ENCODE assay signal across 8 mouse cellular contexts in the genomic region with DNA sequence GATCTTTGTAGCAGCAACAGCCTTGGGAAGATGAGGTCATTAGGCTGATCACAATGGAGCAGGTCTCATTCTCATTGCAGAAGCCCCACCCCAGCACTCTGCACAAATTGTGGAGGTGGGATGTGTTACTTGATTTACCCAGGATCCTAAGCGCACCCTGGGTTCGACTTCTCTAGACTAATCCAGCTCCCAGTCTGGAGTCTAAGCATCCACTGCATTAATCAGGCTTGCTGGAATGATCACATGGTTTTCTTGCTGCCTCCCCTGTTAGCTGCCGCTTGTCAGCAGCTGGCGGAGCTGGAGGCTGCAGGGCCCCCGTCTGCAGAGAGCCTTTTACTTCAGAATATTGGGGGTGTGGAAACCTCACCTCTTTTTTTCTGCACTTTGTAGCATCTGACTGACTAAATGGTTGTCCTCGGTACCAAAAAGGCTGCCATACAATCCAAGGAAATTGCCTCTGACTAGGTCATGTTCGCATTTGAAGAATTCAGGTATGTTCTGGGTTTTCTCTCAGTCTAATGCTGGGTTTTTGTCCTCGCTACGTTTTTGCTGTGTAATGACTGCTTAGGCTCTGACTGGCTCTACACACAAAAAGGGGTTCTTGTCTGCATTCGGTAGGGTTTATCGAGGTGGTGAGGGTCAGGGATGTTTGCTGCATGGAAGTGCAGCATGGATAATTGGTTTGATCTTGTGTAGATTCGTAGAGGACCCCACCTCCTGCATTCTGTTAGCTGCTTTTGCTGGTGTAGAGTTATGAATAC. TPM values are rescaled to one million over a fixed set of nuclear protein-coding genes. Genes with fewer than 3 reads are reported as not detected.
DNase-seq lines count a peak whose midpoint lies in the region; ATAC-seq and TF ChIP-seq lines count a peak whose summit lies in the region.

No protein-coding gene starts in this region.

- TF ChIP-seq CTCF in midbrain, postnatal 0 days (IDR thresholded peaks at IDR 0.05) = no peak

- peak overlapping the region; percentile 52 for H3K4me2 ChIP-seq in hindbrain, embryonic 15.5 days
- peak overlapping the region; percentile 51 for H3K4me2 ChIP-seq in midbrain, postnatal 0 days (ENCODE audit: low read depth, low read length, poor library complexity, severe bottlenecking)

- WGBS in hindbrain, embryonic 15.5 days = 20% methylated on average over 12 of the region's 12 CpGs
- 10% methylated on average over 12 of the region's 12 CpGs for WGBS in midbrain, postnatal 0 days

- peak; percentile 86 for ATAC-seq in hindbrain, embryonic 15.5 days (ENCODE audit: low FRiP score, low read depth)
- ATAC-seq in midbrain, postnatal 0 days (ENCODE audit: low FRiP score) = peak; percentile 90

- peaks cover 69% of the 10 kb centered on the region for H3K4me1 ChIP-seq in hindbrain, embryonic 15.5 days (replicated peaks)
- peaks cover 22% of the 10 kb centered on the region for H3K4me1 ChIP-seq in midbrain, postnatal 0 days (ENCODE audit: insufficient read depth, low read length)

- H3K9me3 ChIP-seq in hindbrain, embryonic 15.5 days = no peaks in the 10 kb centered on the region
- H3K9me3 ChIP-seq in midbrain, postnatal 0 days (ENCODE audit: low read length) = no peaks in the 10 kb centered on the region

- H3K4me3 ChIP-seq in hindbrain, embryonic 15.5 days = peak overlapping the region; percentile 40
- H3K4me3 ChIP-seq in midbrain, postnatal 0 days (ENCODE audit: low read depth, low read length) = peak overlapping the region; percentile 48

- H3K27me3 ChIP-seq in hindbrain, embryonic 15.5 days = no peaks in the 10 kb centered on the region
- H3K27me3 ChIP-seq in midbrain, postnatal 0 days (ENCODE audit: insufficient read depth, low read length) = no peaks in the 10 kb centered on the region

- no peaks in the 10 kb centered on the region for H3K36me3 ChIP-seq in hindbrain, embryonic 15.5 days
- no peaks in the 10 kb centered on the region for H3K36me3 ChIP-seq in midbrain, postnatal 0 days (ENCODE audit: insufficient read depth, low read length)

- H3K27ac ChIP-seq in hindbrain, embryonic 15.5 days (replicated peaks) = peak overlapping the region; percentile 85
- H3K27ac ChIP-seq in midbrain, postnatal 0 days (ENCODE audit: low read depth, low read length) = peak overlapping the region; percentile 87

- peak overlapping the region; percentile 47 for H3K9ac ChIP-seq in hindbrain, embryonic 15.5 days
- peak overlapping the region; percentile 68 for H3K9ac ChIP-seq in midbrain, postnatal 0 days (replicated peaks; ENCODE audit: low read length, poor library complexity, severe bottlenecking)

- peak; percentile 48 for DNase-seq in ZHBTc4 (ENCODE audit: low read depth, low spot score)
- DNase-seq in embryo, embryonic 10.5 days (ENCODE audit: low spot score) = peak; percentile 38
- DNase-seq in midbrain, postnatal 0 days (ENCODE audit: low spot score) = peak; percentile 78
- no peak for DNase-seq in cerebellum, postnatal 14 days
- DNase-seq in kidney, adult 11 months = no peak
- DNase-seq in testis, postnatal 14 days (ENCODE audit: low spot score) = no peak
- DNase-seq in kidney, postnatal 25 days = no peak

RNA-seq across cellular contexts. Expression of gene Evl, which starts 51.2 kb away (rescaled TPM):
- 227 and 250 TPM in 2 replicates for polyA plus RNA-seq in hindbrain, embryonic 15.5 days (2015; fragmentation: Nextera tagmentation; extraction: Ambion mirVana)
- total RNA-seq in midbrain, postnatal 0 days (2014; rRNA removed) = 230 and 255 TPM in 2 replicates
- 285 and 290 TPM in 2 replicates for polyA plus RNA-seq in midbrain, postnatal 0 days (2015; fragmentation: Nextera tagmentation; extraction: Ambion mirVana)

Comparison
In these comparisons a context has a peak if more than half of its experiments do, and no peak if none do; other contexts are left out.
1. DNase-seq: peak in ZHBTc4 (single experiment), embryo, embryonic 10.5 days (single experiment) and midbrain, postnatal 0 days (single experiment); none in cerebellum, postnatal 14 days (0 of 2), kidney, adult 11 months (single experiment), testis, postnatal 14 days (single experiment) and kidney, postnatal 25 days (0 of 2).